Mouse (Mus musculus): ENCODE measurements around the gene Galnt13.

GRCm38 (mm10) chr2:54527073-54527472 lies 91.0 kb downstream of the Galnt13 start:
- no peak for TF ChIP-seq CTCF (IDR thresholded peaks at IDR 0.05; ENCODE audit: low read depth, low read length)
- TF ChIP-seq POLR2A (IDR thresholded peaks at IDR 0.05; ENCODE audit: insufficient read depth, low read length): no peak
